Mouse (Mus musculus) bone marrow, adult 2 months (tissue): ENCODE results near the gene Wwp2.

Source experiments
- CTCF ChIP-seq: fragments of 200-500 bp; IDR thresholded peaks from 2 replicates; pipeline ENCODE4 v1.5.1; 2011; ENCODE audit warnings: low read length, control low read depth; ENCODE audit not compliant: control insufficient read depth, insufficient read depth
- POLR2A ChIP-seq: fragments of 200-500 bp; IDR thresholded peaks from 2 replicates; pipeline ENCODE4 v1.6.1; 2011; ENCODE audit warnings: low read depth, mild to moderate bottlenecking, control low read depth, low read length, borderline replicate concordance; ENCODE audit not compliant: control insufficient read depth

GRCm38 (mm10) chr8:107518726-107519125 is 82.6 kb downstream of the Wwp2 start:
- TF ChIP-seq POLR2A, result no peak
- no peak for TF ChIP-seq CTCF
